Mouse (Mus musculus): Measurements from ENCODE around the gene Vmn2r113. TPM values are rescaled to one million over a fixed set of nuclear protein-coding genes. Genes with fewer than 3 reads are reported as not detected.

The Vmn2r113 gene
- not detected in 2 replicates for polyA plus RNA-seq (2015; fragmentation: Nextera tagmentation; extraction: Ambion mirVana)

GRCm38 (mm10) chr17:22942684-22943083 is at the start of gene Vmn2r113:
Gene Vmn2r113, plus strand, starts transcription at chr17:22942984.

Other genes starting within 250 kb of the Vmn2r113 start
- gene Zfp945, start 75.8 kb upstream of the Vmn2r113 start, polyA plus RNA-seq (2015; fragmentation: Nextera tagmentation; extraction: Ambion mirVana): 10.5 and 12.0 TPM in 2 replicates
- gene Vmn2r-ps130, start 118.2 kb downstream of the Vmn2r113 start, polyA plus RNA-seq (2015; fragmentation: Nextera tagmentation; extraction: Ambion mirVana): not detected in 2 replicates

Measured in skeletal muscle tissue, postnatal 0 days (tissue).